Mouse (Mus musculus) small intestine, adult 2 months (tissue): Measurements from ENCODE around the gene Utrn.

Experiments used
- CTCF ChIP-seq: fragments of 200-500 bp; IDR thresholded peaks from 2 replicates; pipeline ENCODE4 v1.5.1; 2012; ENCODE audit warnings: low read depth, mild to moderate bottlenecking, control low read depth, inconsistent platforms, low read length, moderate library complexity, mixed read lengths; ENCODE audit not compliant: insufficient replicate concordance, insufficient read length; ENCODE audit errors: extremely low read depth
- POLR2A ChIP-seq: fragments of 200-500 bp; IDR thresholded peaks from 2 replicates; pipeline ENCODE4 v1.6.1; 2012; ENCODE audit warnings: low read depth, mild to moderate bottlenecking, control low read depth, inconsistent platforms, low read length, moderate library complexity

- TF ChIP-seq POLR2A (no peak), CTCF (no peak)
Observed at GRCm38 (mm10) chr10:12701694-12702093, 167.5 kb downstream of the Utrn start.
